Mouse (Mus musculus): ENCODE results near the gene Sys1. TPM values are rescaled to one million over a fixed set of nuclear protein-coding genes. Genes with fewer than 3 reads are reported as not detected.

Gene Sys1
- 289 and 485 TPM in 2 replicates for polyA plus RNA-seq (2012; rRNA removed; ENCODE audit: low replicate concordance)

DNA sequence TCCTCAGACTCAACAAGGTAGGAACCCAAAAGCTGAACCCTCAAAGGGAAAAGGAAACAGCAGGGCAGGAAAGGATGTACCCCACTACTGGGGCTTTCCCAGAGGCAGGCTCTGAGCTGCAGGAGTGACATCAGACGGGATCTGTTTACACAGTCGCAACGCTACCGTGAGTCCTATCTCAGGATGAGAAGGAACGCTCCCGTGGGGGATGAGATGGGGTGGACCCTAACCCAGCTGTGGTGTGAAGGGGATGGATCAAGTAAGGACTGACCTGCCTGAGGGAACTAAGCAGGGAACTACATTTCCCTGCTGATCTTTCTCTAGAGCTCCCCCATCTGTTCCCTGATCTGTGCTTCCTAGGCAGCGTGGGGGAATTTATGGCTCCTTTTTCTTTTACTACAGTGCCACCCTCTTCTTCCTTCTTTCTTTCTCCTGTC, at the start of gene Sys1:
TSS of gene Sys1 (plus strand) at position 101 of the 437 bp plus-strand sequence.

DNA sequence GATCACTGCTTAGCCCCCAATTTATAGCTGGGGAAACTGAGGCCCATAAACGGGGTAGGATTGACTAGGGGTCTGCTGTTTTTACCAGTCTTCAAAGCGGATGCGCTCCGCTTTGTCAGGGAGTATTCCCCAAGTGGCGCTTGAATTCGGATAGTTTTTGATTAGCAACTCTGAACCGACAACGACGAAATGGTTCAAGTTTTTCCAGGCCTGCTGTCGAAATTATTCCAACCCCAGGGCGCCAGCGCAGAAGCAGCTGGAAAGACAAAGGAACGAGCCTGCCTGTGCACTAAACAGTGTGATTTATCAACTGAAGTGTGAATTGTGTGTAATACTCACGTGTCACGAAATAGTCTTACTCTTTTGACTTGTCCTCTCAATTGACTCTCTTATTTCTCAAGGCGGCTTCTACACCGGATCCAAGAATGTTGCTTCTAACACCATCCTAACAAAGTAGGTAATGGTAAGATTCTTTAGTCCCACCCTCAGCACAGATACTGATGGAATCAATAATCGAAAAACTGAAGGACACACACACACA, 13.2 kb upstream of the Sys1 start, which contains the start of gene Sdc4:
TSS of gene Sdc4 (minus strand) at position 428 of the 541 bp plus-strand sequence.

GRCm38 (mm10) chr2:164460745-164461551, 4.2 kb downstream of the Sys1 start, which contains the start of gene Gm20458:
TSS of gene Gm20458 (plus strand) at chr2:164460967.

DNA sequence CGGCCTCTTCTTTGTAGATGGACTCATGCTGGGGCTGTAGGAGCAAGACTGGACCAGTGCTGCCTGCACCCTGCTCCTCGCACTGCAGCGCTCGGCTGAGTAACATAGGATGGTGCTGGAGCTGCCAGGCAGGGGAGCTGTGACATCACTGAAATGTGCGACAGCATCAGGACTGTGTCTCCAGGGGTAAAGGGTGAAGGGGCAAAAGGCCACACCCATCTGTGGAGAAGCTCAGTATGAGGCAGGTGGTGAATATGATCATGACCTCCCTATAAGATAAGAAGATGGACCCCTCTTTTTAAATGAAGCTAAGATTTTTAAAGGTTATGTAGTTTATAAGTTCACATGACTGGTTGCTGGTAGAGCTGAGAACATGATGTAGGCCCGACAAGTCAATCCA, 16.9 kb downstream of the Sys1 start, which contains the start of gene Trp53tg5:
TSS of gene Trp53tg5 (minus strand) at position 101 of the 400 bp plus-strand sequence.

DNA sequence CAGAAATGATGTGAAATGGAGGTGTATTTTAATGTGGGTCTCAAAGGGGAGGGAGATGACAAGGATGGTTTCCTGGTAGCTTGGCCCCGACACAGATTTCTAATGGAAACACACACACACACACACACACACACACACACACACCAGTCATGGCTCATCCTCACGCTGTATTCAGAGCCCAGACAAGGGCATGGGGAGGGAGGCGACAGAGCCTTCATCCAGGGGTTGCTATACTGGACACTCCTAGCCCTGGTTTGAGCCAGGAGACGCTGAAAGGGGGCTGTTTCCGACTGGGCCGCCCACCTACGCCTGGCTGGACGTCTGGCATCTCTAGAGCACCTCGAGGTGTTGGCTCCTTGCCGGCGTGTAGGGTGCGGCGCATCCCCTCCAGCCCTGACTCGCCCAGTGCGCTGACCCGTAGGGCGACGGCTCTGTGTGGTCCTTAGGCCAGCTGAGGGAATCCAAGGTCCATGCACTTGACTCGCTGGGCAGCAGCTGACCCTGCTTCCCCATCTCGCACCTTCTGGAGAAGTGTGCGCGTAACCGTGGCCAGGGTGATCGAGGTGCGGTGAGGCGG, 29.0 kb downstream of the Sys1 start, which contains the start of gene Dbndd2:
TSS of gene Dbndd2 (plus strand) at position 426 of the 577 bp plus-strand sequence.

GRCm38 (mm10) chr2:164496847-164497690, 40.3 kb downstream of the Sys1 start, which contains the start of gene Pigt:
TSS of gene Pigt (plus strand) at chr2:164497520.

Other genes with a start within 250 kb of the Sys1 start
- 0.31 and 2.6 TPM in 2 replicates for gene Wfdc15b, start 235.3 kb upstream of the Sys1 start, polyA plus RNA-seq (2012; rRNA removed; ENCODE audit: low replicate concordance)
- not detected in 2 replicates for gene Svs2, start 218.5 kb upstream of the Sys1 start, polyA plus RNA-seq (2012; rRNA removed; ENCODE audit: low replicate concordance)
- gene Svs3b, start 200.3 kb upstream of the Sys1 start, polyA plus RNA-seq (2012; rRNA removed; ENCODE audit: low replicate concordance), result not detected in 2 replicates
- gene Svs4, start 178.5 kb upstream of the Sys1 start, polyA plus RNA-seq (2012; rRNA removed; ENCODE audit: low replicate concordance), result not detected in 2 replicates
- gene Svs3a, start 167.7 kb upstream of the Sys1 start, polyA plus RNA-seq (2012; rRNA removed; ENCODE audit: low replicate concordance), result not detected in 2 replicates
- not detected in 2 replicates for gene Svs6, start 140.2 kb upstream of the Sys1 start, polyA plus RNA-seq (2012; rRNA removed; ENCODE audit: low replicate concordance)
- not detected in 2 replicates for gene Svs5, start 124.2 kb upstream of the Sys1 start, polyA plus RNA-seq (2012; rRNA removed; ENCODE audit: low replicate concordance)
- gene Slpi, start 67.9 kb upstream of the Sys1 start, polyA plus RNA-seq (2012; rRNA removed; ENCODE audit: low replicate concordance), result 9.0 and 13.9 TPM in 2 replicates
- 0.17 and 70.7 TPM in 2 replicates for gene Rbpjl, start 53.8 kb upstream of the Sys1 start, polyA plus RNA-seq (2012; rRNA removed; ENCODE audit: low replicate concordance)
- gene Matn4, start 51.8 kb upstream of the Sys1 start, polyA plus RNA-seq (2012; rRNA removed; ENCODE audit: low replicate concordance), result 0.81 and 1.6 TPM in 2 replicates
- 26.7 and 44.6 TPM in 2 replicates for gene Sdc4, start 13.1 kb upstream of the Sys1 start, polyA plus RNA-seq (2012; rRNA removed; ENCODE audit: low replicate concordance)
- gene Gm20458, start 4.0 kb downstream of the Sys1 start, polyA plus RNA-seq (2012; rRNA removed; ENCODE audit: low replicate concordance), result 34.5 and 97.9 TPM in 2 replicates
- gene Trp53tg5, start 16.8 kb downstream of the Sys1 start, polyA plus RNA-seq (2012; rRNA removed; ENCODE audit: low replicate concordance), result not detected in 2 replicates
- gene Dbndd2, start 29.1 kb downstream of the Sys1 start, polyA plus RNA-seq (2012; rRNA removed; ENCODE audit: low replicate concordance), result 59.4 and 113 TPM in 2 replicates
- 196 and 283 TPM in 2 replicates for gene Pigt, start 40.6 kb downstream of the Sys1 start, polyA plus RNA-seq (2012; rRNA removed; ENCODE audit: low replicate concordance)
- 2.4 and 68.3 TPM in 2 replicates for gene Wfdc2, start 105.4 kb downstream of the Sys1 start, polyA plus RNA-seq (2012; rRNA removed; ENCODE audit: low replicate concordance)
- not detected in 2 replicates for gene Spint3, start 116.5 kb downstream of the Sys1 start, polyA plus RNA-seq (2012; rRNA removed; ENCODE audit: low replicate concordance)
- not detected in 2 replicates for gene Wfdc6a, start 128.5 kb downstream of the Sys1 start, polyA plus RNA-seq (2012; rRNA removed; ENCODE audit: low replicate concordance)
- gene Eppin, start 136.6 kb downstream of the Sys1 start, polyA plus RNA-seq (2012; rRNA removed; ENCODE audit: low replicate concordance), result not detected in 2 replicates
- gene Wfdc6b, start 156.6 kb downstream of the Sys1 start, polyA plus RNA-seq (2012; rRNA removed; ENCODE audit: low replicate concordance), result not detected in 2 replicates
- gene Wfdc8, start 156.7 kb downstream of the Sys1 start, polyA plus RNA-seq (2012; rRNA removed; ENCODE audit: low replicate concordance), result not detected in 2 replicates
- gene Wfdc16, start 181.8 kb downstream of the Sys1 start, polyA plus RNA-seq (2012; rRNA removed; ENCODE audit: low replicate concordance), result 0.16 TPM in 1 of 2 replicates, not detected in the other
- gene Wfdc10, start 199.1 kb downstream of the Sys1 start, polyA plus RNA-seq (2012; rRNA removed; ENCODE audit: low replicate concordance), result 1.1 and 3.7 TPM in 2 replicates
- not detected in 2 replicates for gene Wfdc9, start 199.6 kb downstream of the Sys1 start, polyA plus RNA-seq (2012; rRNA removed; ENCODE audit: low replicate concordance)
- not detected in 2 replicates for gene Wfdc11, start 217.1 kb downstream of the Sys1 start, polyA plus RNA-seq (2012; rRNA removed; ENCODE audit: low replicate concordance)
- gene Wfdc13, start 228.1 kb downstream of the Sys1 start, polyA plus RNA-seq (2012; rRNA removed; ENCODE audit: low replicate concordance), result 0.08 TPM in 1 of 2 replicates, not detected in the other
- not detected in 2 replicates for gene Spint4, start 241.5 kb downstream of the Sys1 start, polyA plus RNA-seq (2012; rRNA removed; ENCODE audit: low replicate concordance)